Mouse (Mus musculus): ENCODE results near the gene Top1. TPM values are rescaled to one million over a fixed set of nuclear protein-coding genes. Genes with fewer than 3 reads are reported as not detected.

The Top1 gene
- total RNA-seq, 1 experiment from 2014 or later, result 97.6 TPM

Small RNA genes within 50 kb of the gene (microRNA-seq; reads per million reads assigned to microRNA genes)
- 0 reads per million in 2 experiments for gene Gm23968

Other genes with a start within 250 kb of the Top1 start
- 69.7 and 93.2 TPM in 2 replicates for gene Plcg1, start 85.4 kb downstream of the Top1 start, total RNA-seq (2021)
- gene Zhx3, start 227.1 kb downstream of the Top1 start, total RNA-seq (2021), result 87.8 and 103 TPM in 2 replicates
- gene Lpin3, start 234.8 kb downstream of the Top1 start, total RNA-seq (2021), result 36.2 and 42.1 TPM in 2 replicates

Data from adrenal gland, postnatal 14 days (tissue).